Mouse (Mus musculus) fat pad, adult 2 months (tissue): ENCODE data around the gene Llgl2.
A peak's percentile ranks its signal among the peaks of the same experiment; 100 is the strongest.

Experiments used
- DNase-seq: peaks from one replicate; pipeline ENCODE4 v3.0.0-alpha.2; 2011; ENCODE audit warnings: low read depth, low spot score; ENCODE audit errors: extremely low read depth

Gene Llgl2

GRCm38 (mm10) chr11:115823774-115824740 lies at the start of gene Llgl2:
Llgl2 (plus strand) TSS chr11:115824049.
- no peak for DNase-seq

- no peak for DNase-seq
Measured at GRCm38 (mm10) chr11:115774653-115775052, 49.2 kb upstream of the Llgl2 start.

- DNase-seq, result no peak
Measured at GRCm38 (mm10) chr11:115775821-115776665, 47.8 kb upstream of the Llgl2 start.

GRCm38 (mm10) chr11:115776954-115777353 lies 46.9 kb upstream of the Llgl2 start:
- no peak for DNase-seq

- DNase-seq, result peak; percentile 88
Measured at GRCm38 (mm10) chr11:115777487-115778335, 46.1 kb upstream of the Llgl2 start.

- no peak for DNase-seq
Measured at GRCm38 (mm10) chr11:115779038-115779571, 44.7 kb upstream of the Llgl2 start.

- no peak for DNase-seq
Measured at GRCm38 (mm10) chr11:115780141-115781070, 43.4 kb upstream of the Llgl2 start.

GRCm38 (mm10) chr11:115786473-115786872 lies 37.4 kb upstream of the Llgl2 start:
- DNase-seq, result no peak

- DNase-seq, result no peak
Measured at GRCm38 (mm10) chr11:115789787-115790186, 34.1 kb upstream of the Llgl2 start.

GRCm38 (mm10) chr11:115791919-115792318 lies 31.9 kb upstream of the Llgl2 start:
- no peak for DNase-seq

- DNase-seq, result no peak
Measured at GRCm38 (mm10) chr11:115792353-115792752, 31.5 kb upstream of the Llgl2 start.

GRCm38 (mm10) chr11:115796898-115797297 lies 27.0 kb upstream of the Llgl2 start:
- DNase-seq, result no peak

- no peak for DNase-seq
Measured at GRCm38 (mm10) chr11:115797665-115798064, 26.2 kb upstream of the Llgl2 start.

- no peak for DNase-seq
Measured at GRCm38 (mm10) chr11:115800981-115801380, 22.9 kb upstream of the Llgl2 start.

- no peak for DNase-seq
Measured at GRCm38 (mm10) chr11:115803072-115803709, 20.7 kb upstream of the Llgl2 start.

GRCm38 (mm10) chr11:115805005-115805404 lies 18.8 kb upstream of the Llgl2 start:
- DNase-seq, result no peak

- DNase-seq, result no peak
Measured at GRCm38 (mm10) chr11:115806154-115806553, 17.7 kb upstream of the Llgl2 start.

- DNase-seq, result no peak
Measured at GRCm38 (mm10) chr11:115807306-115807705, 16.5 kb upstream of the Llgl2 start.

- no peak for DNase-seq
Measured at GRCm38 (mm10) chr11:115807971-115808370, 15.9 kb upstream of the Llgl2 start.
